Mouse (Mus musculus): Measurements from ENCODE around the gene Ginm1.

Gene Ginm1

GRCm38 (mm10) chr10:7792751-7793385 is at the start of gene Ginm1, which contains the start of gene Ppil4:
Ginm1 (minus strand) TSS chr10:7792824.
Ppil4 (plus strand) TSS chr10:7792891.
- peak; percentile 91 for DNase-seq (ENCODE audit: low spot score)

GRCm38 (mm10) chr10:7841571-7842080 is 49.0 kb upstream of the Ginm1 start:
- no peak for DNase-seq (ENCODE audit: low spot score)

- DNase-seq (ENCODE audit: low spot score), result no peak
Measured at GRCm38 (mm10) chr10:7840785-7841184, 48.2 kb upstream of the Ginm1 start.

GRCm38 (mm10) chr10:7840353-7840733 is 47.7 kb upstream of the Ginm1 start:
- DNase-seq (ENCODE audit: low spot score), result no peak

GRCm38 (mm10) chr10:7839551-7840352 is 47.1 kb upstream of the Ginm1 start:
- DNase-seq (ENCODE audit: low spot score), result peak; percentile 73

GRCm38 (mm10) chr10:7838874-7839421 is 46.3 kb upstream of the Ginm1 start:
- DNase-seq (ENCODE audit: low spot score), result peak; percentile 30

GRCm38 (mm10) chr10:7838036-7838435 is 45.4 kb upstream of the Ginm1 start:
- no peak for DNase-seq (ENCODE audit: low spot score)

DNA sequence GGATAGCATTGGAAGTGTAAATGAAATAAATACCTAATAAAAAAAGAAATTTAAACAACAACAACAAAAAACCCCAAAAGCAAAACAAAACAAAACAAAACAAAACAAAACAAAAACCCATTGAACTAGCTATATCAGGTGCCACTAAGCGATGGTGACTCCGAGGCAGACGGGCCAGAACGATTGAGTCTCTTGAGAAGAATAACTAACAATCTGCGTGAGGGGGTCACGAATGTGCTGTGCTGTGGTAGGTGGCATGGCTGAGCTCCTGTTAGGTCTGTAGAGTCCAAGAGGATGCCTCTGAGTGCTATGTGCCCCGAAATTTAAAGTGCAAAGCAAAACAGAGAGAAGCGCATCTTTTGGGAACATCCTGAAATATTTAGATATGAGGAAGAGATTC is 44.8 kb upstream of the Ginm1 start:
- DNase-seq (ENCODE audit: low spot score), result no peak

GRCm38 (mm10) chr10:7836902-7837301 is 44.3 kb upstream of the Ginm1 start:
- DNase-seq (ENCODE audit: low spot score), result no peak

DNA sequence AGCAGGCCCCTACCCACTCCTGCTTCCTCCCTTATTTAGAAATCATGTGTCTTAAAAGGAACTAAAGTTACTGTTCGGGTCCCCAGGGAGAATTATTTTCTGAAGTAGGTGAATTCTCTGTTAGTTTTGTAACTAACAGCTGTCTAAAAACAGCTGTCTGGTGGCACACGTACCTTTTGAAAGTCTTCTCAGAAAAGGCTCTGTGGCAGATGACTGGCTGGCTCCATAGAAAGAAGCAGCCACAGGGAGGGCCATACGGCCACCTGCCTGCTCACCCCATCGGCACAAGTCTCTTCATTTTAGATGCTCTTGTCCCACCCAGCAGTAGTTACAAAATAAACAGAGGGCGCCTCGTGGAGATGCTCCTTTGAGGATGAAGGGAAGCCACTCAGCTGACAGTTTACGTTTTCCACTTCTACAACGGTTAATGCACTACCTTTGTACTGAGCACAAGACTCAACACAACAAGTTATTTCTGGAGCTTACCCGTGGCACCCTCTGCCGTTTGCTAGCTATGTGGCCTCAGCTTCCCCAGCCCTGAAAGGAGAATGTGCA is 42.1 kb upstream of the Ginm1 start:
- peak; percentile 49 for DNase-seq (ENCODE audit: low spot score)

- DNase-seq (ENCODE audit: low spot score), result peak; percentile 25
Measured at GRCm38 (mm10) chr10:7833377-7834165, 40.9 kb upstream of the Ginm1 start.

DNA sequence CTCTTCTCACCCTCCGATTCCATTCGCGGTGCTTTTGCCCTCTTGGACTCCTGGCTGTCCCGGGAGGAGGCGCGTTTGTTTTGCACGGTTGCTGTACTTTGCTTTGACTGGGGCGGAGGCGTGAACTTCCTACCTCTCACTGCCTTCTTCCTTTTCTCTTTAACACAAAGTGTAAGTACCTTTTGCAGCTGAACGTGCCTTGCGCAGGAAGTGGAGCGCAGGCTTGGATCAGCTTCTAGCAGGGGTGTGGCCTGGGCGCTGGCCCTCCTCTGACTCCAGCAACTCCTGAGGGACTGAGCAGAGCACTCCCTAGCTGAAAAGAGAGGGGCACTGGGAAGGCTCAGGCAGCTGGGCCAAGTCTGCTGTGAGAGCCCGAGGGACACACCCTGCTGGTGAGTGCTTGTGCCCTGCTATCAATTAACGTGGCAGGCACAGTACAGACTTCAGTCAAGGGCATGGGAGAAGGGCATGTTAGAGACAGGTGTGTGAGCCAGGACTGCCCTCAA is 39.6 kb upstream of the Ginm1 start, which contains the start of gene Zc3h12d:
Gene Zc3h12d, plus strand, starts transcription at position 300 of the 506 bp plus-strand sequence.
- peak; percentile 79 for DNase-seq (ENCODE audit: low spot score)

DNA sequence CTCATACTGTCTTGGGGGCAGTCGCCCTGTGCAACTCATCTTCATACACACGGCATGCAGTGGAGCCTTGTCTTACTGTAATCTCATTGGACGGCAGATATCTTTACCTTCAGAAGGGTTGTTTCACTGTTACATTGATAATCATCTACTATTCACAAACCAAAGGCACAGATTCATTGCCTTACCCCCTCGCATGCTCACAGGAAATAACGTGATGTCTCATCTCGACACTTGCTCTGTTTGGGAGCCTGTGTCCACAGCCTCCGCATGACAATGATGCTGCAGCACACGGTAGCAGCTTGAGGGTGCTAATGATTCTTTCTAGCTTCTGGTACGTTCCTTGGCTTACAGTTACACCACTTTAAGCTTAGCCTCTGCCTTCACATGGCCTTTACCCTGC is 33.5 kb upstream of the Ginm1 start:
- peak; percentile 42 for DNase-seq (ENCODE audit: low spot score)

DNA sequence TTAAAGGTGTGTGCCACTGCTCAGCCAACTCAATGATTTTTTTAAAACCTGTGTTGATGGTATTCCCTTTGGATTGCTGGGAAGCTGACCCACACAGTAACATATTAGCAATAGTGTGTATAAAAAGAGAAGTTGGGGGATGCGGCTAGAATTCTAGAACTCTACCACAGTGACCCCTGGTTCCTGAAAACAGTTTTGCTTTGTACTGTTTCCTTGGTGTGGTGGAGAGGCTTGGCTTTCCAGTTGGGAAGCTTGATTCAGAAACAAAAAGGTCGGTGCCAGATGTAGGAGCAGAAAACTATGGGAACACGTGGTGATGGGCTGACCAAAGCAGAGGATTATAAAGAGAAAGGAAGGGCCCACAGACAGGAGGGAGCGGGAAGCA is 32.6 kb upstream of the Ginm1 start:
- no peak for DNase-seq (ENCODE audit: low spot score)

GRCm38 (mm10) chr10:7824663-7825280 is 32.1 kb upstream of the Ginm1 start:
- DNase-seq (ENCODE audit: low spot score), result peak; percentile 85

DNA sequence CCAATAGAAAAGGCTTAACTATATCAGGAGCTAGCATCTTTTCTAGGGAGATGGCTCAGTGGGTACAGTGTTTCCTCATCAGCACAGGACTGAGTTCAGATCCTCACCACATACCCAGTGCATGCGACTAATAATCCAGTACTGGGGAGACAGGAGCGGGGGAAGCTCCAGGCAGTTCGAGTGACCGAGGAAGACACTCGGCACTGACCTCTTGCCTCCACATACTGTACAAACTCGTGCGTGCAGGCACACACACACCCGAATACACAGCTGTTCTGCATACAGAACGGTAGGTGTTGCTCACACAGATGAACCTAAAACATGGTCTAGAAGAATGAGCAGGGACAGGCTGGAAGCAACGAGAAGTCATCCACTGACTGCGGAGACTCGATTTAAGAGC is 29.4 kb upstream of the Ginm1 start:
- DNase-seq (ENCODE audit: low spot score), result no peak

- DNase-seq (ENCODE audit: low spot score), result no peak
Measured at GRCm38 (mm10) chr10:7820171-7820570, 27.5 kb upstream of the Ginm1 start.

DNA sequence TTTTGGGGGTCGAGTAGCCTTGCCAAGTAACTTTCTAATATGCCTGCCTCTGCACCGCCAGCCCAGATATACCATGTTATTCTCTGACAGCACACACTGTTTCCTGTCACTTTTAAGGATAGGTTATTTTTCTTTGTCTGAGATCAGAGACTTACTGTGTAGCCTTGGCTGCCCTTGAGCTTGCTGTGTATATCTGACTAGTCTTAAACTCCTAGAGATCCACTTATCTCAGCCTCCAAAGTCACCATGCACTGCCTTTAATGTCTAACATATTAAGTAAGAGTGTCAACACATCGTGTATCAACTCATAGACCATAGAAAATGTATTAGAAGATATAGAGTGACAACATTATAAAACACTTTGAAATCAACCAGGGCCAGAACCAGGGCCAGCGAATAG is 27.0 kb upstream of the Ginm1 start:
- DNase-seq (ENCODE audit: low spot score), result peak; percentile 31

- no peak for DNase-seq (ENCODE audit: low spot score)
Measured at GRCm38 (mm10) chr10:7819156-7819555, 26.5 kb upstream of the Ginm1 start.

- DNase-seq (ENCODE audit: low spot score), result no peak
Measured at GRCm38 (mm10) chr10:7818676-7819075, 26.1 kb upstream of the Ginm1 start.

DNA sequence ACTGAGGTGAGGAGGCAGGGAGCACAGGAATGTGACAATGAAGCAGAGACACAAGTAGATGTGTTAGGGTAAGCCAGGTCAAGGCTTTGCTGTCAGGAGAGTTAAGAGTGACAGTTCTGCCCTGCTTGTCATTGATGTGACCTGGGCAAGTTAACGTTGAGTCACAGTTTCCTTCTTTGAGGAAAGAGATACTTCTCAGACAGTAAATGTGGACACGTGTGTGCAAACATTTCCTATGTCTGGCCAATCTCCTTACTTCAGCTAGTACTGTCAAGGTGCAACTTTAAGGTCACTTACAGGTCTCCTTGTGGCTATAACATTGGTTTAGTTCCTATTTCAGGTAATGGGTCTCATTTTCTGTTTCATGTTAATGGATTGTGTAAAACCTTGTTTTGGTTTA is 23.9 kb upstream of the Ginm1 start:
- no peak for DNase-seq (ENCODE audit: low spot score)

All from T-cell, adult 2 months (primary cell).